Mouse (Mus musculus) kidney, embryonic 16.5 days (tissue): ENCODE data around the gene Il1r1. TPM values are rescaled to one million over a fixed set of nuclear protein-coding genes. Genes with fewer than 3 reads are reported as not detected.

Source experiments
- ATAC-seq: fragments of 200-750 bp; cut with Nextera tagmentation; 2 replicates; pipeline ENCODE4 v1.8.0; 2017; ENCODE audit warnings: moderate TSS enrichment; ENCODE audit not compliant: low FRiP score, low TSS enrichment
- H3K27ac ChIP-seq: fragments of 300-500 bp; sonication (generic); 2 replicates; pipeline ENCODE4 v1.5.1; 2014; ENCODE audit warnings: low read length
- H3K27me3 ChIP-seq: fragments of 300-500 bp; sonication (generic); 2 replicates; pipeline ENCODE4 v1.6.1; 2014; ENCODE audit warnings: low read length, control low read depth, mixed read lengths; ENCODE audit not compliant: insufficient read depth
- H3K36me3 ChIP-seq: fragments of 300-500 bp; sonication (generic); 2 replicates; pipeline ENCODE4 v1.6.1; 2014; ENCODE audit warnings: low read length, control low read depth, mixed read lengths; ENCODE audit not compliant: insufficient read depth
- H3K4me1 ChIP-seq: fragments of 300-500 bp; sonication (generic); 2 replicates; pipeline ENCODE4 v1.6.1; 2014; ENCODE audit warnings: low read length, control low read depth, mixed read lengths; ENCODE audit not compliant: insufficient read depth
- H3K4me2 ChIP-seq: fragments of 300-500 bp; sonication (generic); replicated peaks from 2 replicates; pipeline ENCODE4 v1.6.1; 2014; ENCODE audit warnings: low read depth, low read length
- H3K4me3 ChIP-seq: fragments of 300-500 bp; sonication (generic); 2 replicates; pipeline ENCODE4 v1.5.1; 2014; ENCODE audit warnings: mild to moderate bottlenecking, low read length
- H3K9ac ChIP-seq: fragments of 300-500 bp; sonication (generic); replicated peaks from 2 replicates; pipeline ENCODE4 v1.6.1; 2014; ENCODE audit warnings: low read length
- H3K9me3 ChIP-seq: fragments of 300-500 bp; sonication (generic); 2 replicates; pipeline ENCODE4 v1.6.1; 2016; ENCODE audit warnings: low read length, control low read depth
- WGBS: fragments of 180-500 bp; shearing (Covaris S2); extraction: QIAGEN DNeasy Blood & Tissue Kit; methylation state at CpG from one replicate; pipeline ENCODE4 v1.1.7; 2014; 5-methylcytosine and 5-hydroxymethylcytosine counted together
- polyA plus RNA-seq: library from polyadenylated mRNA; unstranded; fragments of >200 nt; fragmentation: Nextera tagmentation; extraction: Ambion mirVana; gene quantifications from 2 replicates; pipeline ENCODE4 v1.2.1, GENCODE M21; 2015

Gene Il1r1
- polyA plus RNA-seq, 1 experiment from 2014 or later = 5.3 TPM

GRCm38 (mm10) chr1:40321824-40322223, 96.9 kb downstream of the Il1r1 start:
- Histone ChIP-seq H3K27me3 (peaks cover 15% of the 10 kb centered on the region), H3K4me2 (no peak overlapping the region), H3K9me3 (no peaks in the 10 kb centered on the region), H3K4me3 (no peak overlapping the region), H3K36me3 (no peaks in the 10 kb centered on the region), H3K4me1 (peaks cover 14% of the 10 kb centered on the region; the same call in 1 of the 2 replicates), H3K27ac (no peak overlapping the region), H3K9ac (no peak overlapping the region)
- WGBS = 74% methylated on average over 6 of the region's 6 CpGs
- ATAC-seq = no peak

- no peak overlapping the region for H3K4me3 ChIP-seq
- 82% methylated on average over 3 of the region's 3 CpGs for WGBS
- no peak overlapping the region for H3K4me2 ChIP-seq
- no peak overlapping the region for H3K27ac ChIP-seq
- H3K4me1 ChIP-seq = peaks cover 14% of the 10 kb centered on the region; the same call in 1 of the 2 replicates
- H3K27me3 ChIP-seq = peaks cover 16% of the 10 kb centered on the region
- no peaks in the 10 kb centered on the region for H3K36me3 ChIP-seq
- no peak overlapping the region for H3K9ac ChIP-seq
- ATAC-seq = no peak
- no peaks in the 10 kb centered on the region for H3K9me3 ChIP-seq
These were observed 97.7 kb downstream of the Il1r1 start for GRCm38 (mm10) chr1:40322543-40322942.

GRCm38 (mm10) chr1:40324457-40324856, 99.6 kb downstream of the Il1r1 start, which contains the start of gene Il1rl2:
Gene Il1rl2, plus strand, starts transcription at chr1:40324610.
- ATAC-seq = peak; percentile 82; the same call in 1 of the 2 replicates
- H3K36me3 ChIP-seq = no peaks in the 10 kb centered on the region
- H3K9me3 ChIP-seq = no peaks in the 10 kb centered on the region
- H3K4me3 ChIP-seq = peak within 1 kb of the TSS; percentile 52
- H3K9ac ChIP-seq = peak within 1 kb of the TSS; percentile 58
- H3K4me1 ChIP-seq = peaks cover 14% of the 10 kb centered on the region; the same call in 1 of the 2 replicates
- H3K27me3 ChIP-seq = peaks cover 23% of the 10 kb centered on the region
- WGBS = 27% methylated on average over 6 of the region's 6 CpGs
- H3K4me2 ChIP-seq = peak within 1 kb of the TSS; percentile 74
- H3K27ac ChIP-seq = 0 out of 2 replicates have a peak within 1 kb of the TSS, but pooled peaks have one; percentile 39

- H3K36me3 ChIP-seq = no peaks in the 10 kb centered on the region
- peak overlapping the region; percentile 52 for H3K4me3 ChIP-seq
- peaks cover 14% of the 10 kb centered on the region; the same call in 1 of the 2 replicates for H3K4me1 ChIP-seq
- ATAC-seq = no peak; the same call in 1 of the 2 replicates
- H3K9me3 ChIP-seq = no peaks in the 10 kb centered on the region
- peak overlapping the region; percentile 58 for H3K9ac ChIP-seq
- H3K27ac ChIP-seq = no peak overlapping the region
- WGBS = 5% methylated on average over 22 of the region's 22 CpGs
- peak overlapping the region; percentile 74 for H3K4me2 ChIP-seq
- H3K27me3 ChIP-seq = peaks cover 23% of the 10 kb centered on the region
These were observed 100.2 kb downstream of the Il1r1 start for GRCm38 (mm10) chr1:40324955-40325702.

GRCm38 (mm10) chr1:40325711-40326327, 100.9 kb downstream of the Il1r1 start:
- Histone ChIP-seq H3K4me2 (peak overlapping the region; percentile 74), H3K4me1 (peaks cover 14% of the 10 kb centered on the region; the same call in 1 of the 2 replicates), H3K4me3 (peak overlapping the region; percentile 52), H3K9ac (peak overlapping the region; percentile 58), H3K27ac (no peak overlapping the region), H3K36me3 (no peaks in the 10 kb centered on the region), H3K27me3 (peaks cover 23% of the 10 kb centered on the region), H3K9me3 (no peaks in the 10 kb centered on the region)
- ATAC-seq = peak; percentile 44; the same call in 1 of the 2 replicates
- 4% methylated on average over 29 of the region's 29 CpGs for WGBS

- H3K9me3 ChIP-seq = no peaks in the 10 kb centered on the region
- 82% methylated on average over 3 of the region's 3 CpGs for WGBS
- no peak overlapping the region for H3K4me3 ChIP-seq
- no peak overlapping the region for H3K4me2 ChIP-seq
- H3K36me3 ChIP-seq = no peaks in the 10 kb centered on the region
- ATAC-seq = no peak
- H3K27me3 ChIP-seq = peaks cover 23% of the 10 kb centered on the region
- peaks cover 14% of the 10 kb centered on the region; the same call in 1 of the 2 replicates for H3K4me1 ChIP-seq
- H3K9ac ChIP-seq = no peak overlapping the region
- no peak overlapping the region for H3K27ac ChIP-seq
These were observed 102.7 kb downstream of the Il1r1 start for GRCm38 (mm10) chr1:40327604-40328003.

GRCm38 (mm10) chr1:40329526-40329925, 104.6 kb downstream of the Il1r1 start:
- no peak overlapping the region for H3K4me2 ChIP-seq
- no peak overlapping the region for H3K27ac ChIP-seq
- 82% methylated on average over 1 of the region's 1 CpGs for WGBS
- no peak overlapping the region for H3K9ac ChIP-seq
- no peaks in the 10 kb centered on the region for H3K36me3 ChIP-seq
- peaks cover 23% of the 10 kb centered on the region for H3K27me3 ChIP-seq
- no peaks in the 10 kb centered on the region for H3K9me3 ChIP-seq
- H3K4me1 ChIP-seq = peaks cover 14% of the 10 kb centered on the region; the same call in 1 of the 2 replicates
- no peak for ATAC-seq
- no peak overlapping the region for H3K4me3 ChIP-seq

GRCm38 (mm10) chr1:40330181-40330580, 105.3 kb downstream of the Il1r1 start:
- H3K36me3 ChIP-seq = no peaks in the 10 kb centered on the region
- 85% methylated on average over 8 of the region's 8 CpGs for WGBS
- no peak overlapping the region for H3K4me3 ChIP-seq
- H3K4me2 ChIP-seq = no peak overlapping the region
- ATAC-seq = no peak
- H3K9me3 ChIP-seq = no peaks in the 10 kb centered on the region
- H3K27ac ChIP-seq = no peak overlapping the region
- H3K27me3 ChIP-seq = peaks cover 23% of the 10 kb centered on the region
- H3K4me1 ChIP-seq = peaks cover 11% of the 10 kb centered on the region; the same call in 1 of the 2 replicates
- no peak overlapping the region for H3K9ac ChIP-seq

- H3K4me3 ChIP-seq = no peak overlapping the region
- no peak for ATAC-seq
- no peaks in the 10 kb centered on the region for H3K4me1 ChIP-seq
- H3K27me3 ChIP-seq = no peaks in the 10 kb centered on the region
- no peaks in the 10 kb centered on the region for H3K36me3 ChIP-seq
- no peaks in the 10 kb centered on the region for H3K9me3 ChIP-seq
- no peak overlapping the region for H3K4me2 ChIP-seq
- WGBS = 84% methylated on average over 1 of the region's 1 CpGs
- H3K9ac ChIP-seq = no peak overlapping the region
- H3K27ac ChIP-seq = no peak overlapping the region
These were observed 114.5 kb downstream of the Il1r1 start for GRCm38 (mm10) chr1:40339346-40339745.

- Histone ChIP-seq H3K9me3 (no peaks in the 10 kb centered on the region), H3K4me1 (no peaks in the 10 kb centered on the region), H3K4me2 (no peak overlapping the region), H3K27ac (no peak overlapping the region), H3K4me3 (no peak overlapping the region), H3K27me3 (no peaks in the 10 kb centered on the region), H3K36me3 (no peaks in the 10 kb centered on the region), H3K9ac (no peak overlapping the region)
- WGBS = 82% methylated on average over 4 of the region's 4 CpGs
- no peak for ATAC-seq
These were observed 115.2 kb downstream of the Il1r1 start for GRCm38 (mm10) chr1:40340102-40340501.
